ENCODE assay signal across 9 mouse cellular contexts in the genomic region with DNA sequence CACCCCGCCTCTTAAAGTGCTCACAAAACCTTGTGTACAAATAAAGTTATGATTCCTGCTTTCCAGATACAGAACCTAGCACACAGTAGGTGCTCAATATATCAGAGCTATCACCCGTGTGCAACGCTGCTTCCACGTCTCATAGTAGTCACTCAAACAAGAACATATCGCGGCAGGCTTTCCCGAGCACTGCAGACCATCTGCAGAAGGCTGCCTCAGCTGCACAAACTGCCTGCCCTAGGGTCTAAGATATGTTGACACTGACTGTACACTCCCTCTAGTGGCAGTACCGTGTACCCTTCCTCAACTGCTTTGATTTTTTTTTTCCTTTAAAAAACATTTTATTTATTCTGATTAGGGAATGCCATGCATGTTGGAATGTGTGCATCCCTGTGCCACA. TPM values are rescaled to one million over a fixed set of nuclear protein-coding genes. Genes with fewer than 3 reads are reported as not detected.
A peak's percentile ranks its signal among the peaks of the same experiment; 100 is the strongest.
DNase-seq lines count a peak whose midpoint lies in the region; ATAC-seq and TF ChIP-seq lines count a peak whose summit lies in the region.
"Had no signal": no experiment of that assay in that cellular context is flagged by ENCODE, and none has a peak within 500 bp of the region (broad histone marks: within the 10 kb centered on the region; RNA-seq: fewer than 3 reads in every experiment).

No protein-coding gene starts in this region.

- no peaks in the 10 kb centered on the region for H3K27me3 ChIP-seq in heart, embryonic 11.5 days (ENCODE audit: control insufficient read depth, insufficient read depth, low read length)
- H3K27me3 ChIP-seq in E14TG2a.4 (ENCODE audit: insufficient read depth, low read length) = no peaks in the 10 kb centered on the region
- H3K27me3 ChIP-seq in lung, embryonic 14.5 days (ENCODE audit: insufficient read depth, low read length) = no peaks in the 10 kb centered on the region
- H3K27me3 ChIP-seq: limb, embryonic 15.5 days had no signal

- no peaks in the 10 kb centered on the region for H3K9me3 ChIP-seq in heart, embryonic 11.5 days (replicated peaks; ENCODE audit: control insufficient read depth, low read length)
- no peaks in the 10 kb centered on the region for H3K9me3 ChIP-seq in E14TG2a.4 (ENCODE audit: low read length)
- H3K9me3 ChIP-seq in lung, embryonic 14.5 days (ENCODE audit: low read depth, low read length) = no peaks in the 10 kb centered on the region
- H3K9me3 ChIP-seq: limb, embryonic 15.5 days had no signal

- no peak for ATAC-seq in heart, embryonic 11.5 days (replicated peaks; ENCODE audit: insufficient number of reproducible peaks, low FRiP score, low TSS enrichment)
- peak; percentile 73 to 80; a peak in 3 of 4 replicates for ATAC-seq in hematopoietic stem cell, adult 5-6 weeks (replicated peaks in 1 of 2; ENCODE audit: insufficient read depth in 1 of 2, low FRiP score in 2 of 2, low TSS enrichment in 1 of 2, low read depth in 1 of 2, poor library complexity in 2 of 2, severe bottlenecking in 2 of 2)
- peak; percentile 77; the same call in 1 of the 2 replicates for ATAC-seq in lung, embryonic 14.5 days (ENCODE audit: insufficient read depth)

- no peaks in the 10 kb centered on the region for H3K36me3 ChIP-seq in heart, embryonic 11.5 days (ENCODE audit: control insufficient read depth, insufficient read depth, low read length)
- H3K36me3 ChIP-seq in E14TG2a.4 (ENCODE audit: insufficient read depth, low read length) = no peaks in the 10 kb centered on the region
- H3K36me3 ChIP-seq in lung, embryonic 14.5 days (ENCODE audit: insufficient read depth) = no peaks in the 10 kb centered on the region
- H3K36me3 ChIP-seq: limb, embryonic 15.5 days had no signal

- no peak overlapping the region for H3K4me3 ChIP-seq in heart, embryonic 11.5 days (ENCODE audit: low read depth, low read length)
- no peak overlapping the region for H3K4me3 ChIP-seq in E14TG2a.4 (replicated peaks; ENCODE audit: low read length)
- H3K4me3 ChIP-seq in lung, embryonic 14.5 days (ENCODE audit: low read depth, low read length) = no peak overlapping the region
- H3K4me3 ChIP-seq: limb, embryonic 15.5 days had no signal

- no peaks in the 10 kb centered on the region for H3K4me1 ChIP-seq in heart, embryonic 11.5 days (ENCODE audit: control insufficient read depth, insufficient read depth, low read length)
- peaks cover 13% of the 10 kb centered on the region for H3K4me1 ChIP-seq in E14TG2a.4 (replicated peaks; ENCODE audit: low read depth, low read length)
- H3K4me1 ChIP-seq in lung, embryonic 14.5 days (ENCODE audit: insufficient read depth) = no peaks in the 10 kb centered on the region
- H3K4me1 ChIP-seq: limb, embryonic 15.5 days had no signal

- peak; percentile 94 for DNase-seq in heart, adult 11 months
- peak; percentile 81 for DNase-seq in embryo, embryonic 10.5 days (ENCODE audit: low spot score)
- peak; percentile 85 for DNase-seq in lung, embryonic 14.5 days
- DNase-seq in thymus, postnatal 14 days = peak; percentile 62
- no peak for DNase-seq in left cerebral cortex, adult 8-10 months (ENCODE audit: low spot score in 2 of 2)

- no peak overlapping the region for H3K9ac ChIP-seq in heart, embryonic 11.5 days (ENCODE audit: low read depth, low read length)
- no peak overlapping the region for H3K9ac ChIP-seq in lung, embryonic 14.5 days
- H3K9ac ChIP-seq: limb, embryonic 15.5 days had no signal

- no peak overlapping the region for H3K4me2 ChIP-seq in heart, embryonic 11.5 days
- H3K4me2 ChIP-seq in lung, embryonic 14.5 days = no peak overlapping the region
- H3K4me2 ChIP-seq: limb, embryonic 15.5 days had no signal

- H3K27ac ChIP-seq in heart, embryonic 11.5 days (ENCODE audit: low read depth, low read length) = no peak overlapping the region
- H3K27ac ChIP-seq in lung, embryonic 14.5 days (ENCODE audit: low read depth) = no peak overlapping the region
- H3K27ac ChIP-seq: limb, embryonic 15.5 days had no signal

- peak; percentile 66 for TF ChIP-seq CTCF in E14TG2a.4 (conservative IDR thresholded peaks at IDR 0.05; ENCODE audit: low read length)
- TF ChIP-seq CTCF in lung, embryonic 14.5 days (IDR thresholded peaks at IDR 0.05; ENCODE audit: low read depth) = peak; percentile 88

- 46% methylated on average over 8 of the region's 8 CpGs for WGBS in heart, embryonic 11.5 days (ENCODE audit: insufficient replicate concordance)
- WGBS in lung, embryonic 14.5 days = 20% methylated on average over 8 of the region's 8 CpGs

RNA-seq across cellular contexts. Expression of a gene that starts 40.2 kb away (rescaled TPM):
- 7.6 and 7.8 TPM in 2 replicates for polyA plus RNA-seq in heart, embryonic 11.5 days (2014; fragmentation: Nextera tagmentation; extraction: Ambion mirVana)
- 14.2 and 14.4 TPM in 2 replicates for total RNA-seq in hematopoietic stem cell, adult 5-6 weeks (2017)
- polyA plus RNA-seq in lung, embryonic 14.5 days (2014; fragmentation: Nextera tagmentation; extraction: Ambion mirVana) = 10.3 and 10.6 TPM in 2 replicates
- total RNA-seq in left cerebral cortex, adult 8-10 months (2022) = 10 to 100 TPM; 29.6 to 37.8 (median 30.6) TPM

Comparison
In these comparisons a context has a peak if more than half of its experiments do, and no peak if none do; other contexts are left out.
1. DNase-seq: peak in heart, adult 11 months (single experiment), embryo, embryonic 10.5 days (single experiment), lung, embryonic 14.5 days (single experiment) and thymus, postnatal 14 days (single experiment); none in left cerebral cortex, adult 8-10 months (0 of 2).